Mouse (Mus musculus): ENCODE results near the gene Ttyh2. TPM values are rescaled to one million over a fixed set of nuclear protein-coding genes. Genes with fewer than 3 reads are reported as not detected.

Gene Ttyh2
- polyA plus RNA-seq, 1 experiment from 2014 or later: 15.9 TPM

Other genes with a start within 250 kb of the Ttyh2 start
- 959 and 1,042 TPM in 2 replicates for gene Rpl38, start 6.9 kb upstream of the Ttyh2 start, polyA plus RNA-seq (2016; fragmentation: Nextera tagmentation; extraction: Ambion mirVana)
- 4.0 and 6.3 TPM in 2 replicates for gene Dnaic2, start 52.0 kb downstream of the Ttyh2 start, polyA plus RNA-seq (2016; fragmentation: Nextera tagmentation; extraction: Ambion mirVana)
- 1.1 and 3.8 TPM in 2 replicates for gene Kif19a, start 90.0 kb downstream of the Ttyh2 start, polyA plus RNA-seq (2016; fragmentation: Nextera tagmentation; extraction: Ambion mirVana)
- 50.8 and 60.0 TPM in 2 replicates for gene Btbd17, start 120.5 kb downstream of the Ttyh2 start, polyA plus RNA-seq (2016; fragmentation: Nextera tagmentation; extraction: Ambion mirVana)
- 0.37 and 0.77 TPM in 2 replicates for gene Gpr142, start 123.5 kb downstream of the Ttyh2 start, polyA plus RNA-seq (2016; fragmentation: Nextera tagmentation; extraction: Ambion mirVana)
- gene Gprc5c, start 175.7 kb downstream of the Ttyh2 start, polyA plus RNA-seq (2016; fragmentation: Nextera tagmentation; extraction: Ambion mirVana): 31.5 and 42.9 TPM in 2 replicates
- gene Cd300a, start 214.6 kb downstream of the Ttyh2 start, polyA plus RNA-seq (2016; fragmentation: Nextera tagmentation; extraction: Ambion mirVana): 0.81 and 1.0 TPM in 2 replicates

Data from hindbrain, embryonic 10.5 days (tissue).